In the genomic region with DNA sequence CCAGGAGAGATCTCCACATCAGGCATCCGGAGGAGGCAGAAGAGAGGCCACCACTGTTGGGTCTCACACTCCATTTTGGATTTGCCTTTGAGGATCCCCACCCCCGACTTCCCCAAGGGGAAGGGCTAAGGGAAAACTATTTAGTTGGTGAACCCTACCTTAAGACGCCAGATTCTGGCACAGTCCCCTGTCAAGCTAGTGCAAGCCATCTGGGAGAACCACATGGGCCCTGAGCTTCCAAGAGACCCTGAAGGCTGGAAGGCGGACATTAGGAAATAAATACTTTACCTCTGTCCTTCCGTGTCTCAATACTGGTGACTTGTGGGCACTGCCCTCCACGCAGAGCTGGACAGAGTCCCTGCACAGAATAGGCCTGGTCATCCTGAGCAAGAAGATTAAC, we compare ENCODE assay signal across 9 mouse cellular contexts. TPM values are rescaled to one million over a fixed set of nuclear protein-coding genes. Genes with fewer than 3 reads are reported as not detected.
DNase-seq lines count a peak whose midpoint lies in the region; ATAC-seq lines count a peak whose summit lies in the region.
"Had no signal": no experiment of that assay in that cellular context is flagged by ENCODE, and none has a peak within 500 bp of the region (broad histone marks: within the 10 kb centered on the region; RNA-seq: fewer than 3 reads in every experiment).

No protein-coding gene starts in this region.

- H3K4me3 ChIP-seq in hindbrain, embryonic 16.5 days (ENCODE audit: low read length): no peak overlapping the region
- no peak overlapping the region for H3K4me3 ChIP-seq in hindbrain, embryonic 14.5 days (replicated peaks; ENCODE audit: low read length)
- H3K4me3 ChIP-seq in neural tube, embryonic 12.5 days: no peak overlapping the region
- H3K4me3 ChIP-seq in neural tube, embryonic 15.5 days (replicated peaks): no peak overlapping the region
- H3K4me3 ChIP-seq in midbrain, embryonic 16.5 days (ENCODE audit: low read depth, low read length): no peak overlapping the region

- H3K27me3 ChIP-seq in hindbrain, embryonic 16.5 days (replicated peaks; ENCODE audit: control insufficient read depth, insufficient read depth, low read length): no peaks in the 10 kb centered on the region
- H3K27me3 ChIP-seq in hindbrain, embryonic 14.5 days (ENCODE audit: control insufficient read depth, insufficient read depth, low read length): no peaks in the 10 kb centered on the region
- H3K27me3 ChIP-seq in neural tube, embryonic 12.5 days (replicated peaks): no peaks in the 10 kb centered on the region
- no peaks in the 10 kb centered on the region for H3K27me3 ChIP-seq in neural tube, embryonic 15.5 days (replicated peaks)
- no peaks in the 10 kb centered on the region for H3K27me3 ChIP-seq in midbrain, embryonic 16.5 days (ENCODE audit: control insufficient read depth, insufficient read depth, low read depth, low read length)

- ATAC-seq in hindbrain, embryonic 16.5 days: no peak
- no peak for ATAC-seq in hindbrain, embryonic 14.5 days (ENCODE audit: low FRiP score)
- ATAC-seq in neural tube, embryonic 12.5 days (ENCODE audit: low FRiP score, low read depth): no peak
- ATAC-seq in neural tube, embryonic 15.5 days (ENCODE audit: low FRiP score): no peak
- ATAC-seq in midbrain, embryonic 16.5 days: no peak

- H3K27ac ChIP-seq in hindbrain, embryonic 16.5 days (ENCODE audit: low read depth, low read length): no peak overlapping the region
- H3K27ac ChIP-seq in hindbrain, embryonic 14.5 days: no peak overlapping the region
- no peak overlapping the region for H3K27ac ChIP-seq in neural tube, embryonic 12.5 days
- no peak overlapping the region for H3K27ac ChIP-seq in neural tube, embryonic 15.5 days (replicated peaks)
- no peak overlapping the region for H3K27ac ChIP-seq in midbrain, embryonic 16.5 days (ENCODE audit: low read length)

- no peak overlapping the region for H3K4me2 ChIP-seq in hindbrain, embryonic 16.5 days (ENCODE audit: low read length)
- H3K4me2 ChIP-seq in hindbrain, embryonic 14.5 days (replicated peaks): no peak overlapping the region
- peak overlapping the region; percentile 71; the same call in 1 of the 2 replicates for H3K4me2 ChIP-seq in neural tube, embryonic 12.5 days (replicated peaks)
- no peak overlapping the region for H3K4me2 ChIP-seq in neural tube, embryonic 15.5 days
- H3K4me2 ChIP-seq in midbrain, embryonic 16.5 days (ENCODE audit: low read length): no peak overlapping the region

- peaks cover 10% of the 10 kb centered on the region for H3K4me1 ChIP-seq in hindbrain, embryonic 16.5 days (ENCODE audit: control insufficient read depth, insufficient read depth, low read depth, low read length)
- 0 out of 2 replicates have a peak, but pooled peaks cover 6% of the 10 kb centered on the region for H3K4me1 ChIP-seq in hindbrain, embryonic 14.5 days (replicated peaks; ENCODE audit: control insufficient read depth, insufficient read depth, low read length)
- peaks cover 15% of the 10 kb centered on the region for H3K4me1 ChIP-seq in neural tube, embryonic 12.5 days
- H3K4me1 ChIP-seq in neural tube, embryonic 15.5 days: peaks cover 25% of the 10 kb centered on the region
- H3K4me1 ChIP-seq in midbrain, embryonic 16.5 days (ENCODE audit: control insufficient read depth, insufficient read depth, low read length): peaks cover 6% of the 10 kb centered on the region

- peak; percentile 63 for DNase-seq in cerebellum, adult 9-11 months
- no peak for DNase-seq in cerebellum, adult 8-10 months
- no peak for DNase-seq in hindbrain, embryonic 14.5 days (ENCODE audit: low spot score)
- no peak for DNase-seq in embryo, embryonic 10.5 days (ENCODE audit: low spot score)
- DNase-seq: adrenal gland, postnatal 10 days had no signal

- H3K9me3 ChIP-seq in hindbrain, embryonic 16.5 days (ENCODE audit: control insufficient read depth, low read length): no peaks in the 10 kb centered on the region
- H3K9me3 ChIP-seq in hindbrain, embryonic 14.5 days (ENCODE audit: control insufficient read depth, low read length): no peaks in the 10 kb centered on the region
- H3K9me3 ChIP-seq in neural tube, embryonic 12.5 days: 0 out of 2 replicates have a peak, but pooled peaks cover 5% of the 10 kb centered on the region
- no peaks in the 10 kb centered on the region for H3K9me3 ChIP-seq in neural tube, embryonic 15.5 days (replicated peaks)
- no peaks in the 10 kb centered on the region for H3K9me3 ChIP-seq in midbrain, embryonic 16.5 days (replicated peaks; ENCODE audit: control insufficient read depth, low read length, poor library complexity, severe bottlenecking)

- no peaks in the 10 kb centered on the region for H3K36me3 ChIP-seq in hindbrain, embryonic 16.5 days (ENCODE audit: control insufficient read depth, insufficient read depth, low read length)
- no peaks in the 10 kb centered on the region for H3K36me3 ChIP-seq in hindbrain, embryonic 14.5 days (replicated peaks; ENCODE audit: control insufficient read depth, insufficient read depth)
- no peaks in the 10 kb centered on the region for H3K36me3 ChIP-seq in neural tube, embryonic 12.5 days
- H3K36me3 ChIP-seq in neural tube, embryonic 15.5 days: no peaks in the 10 kb centered on the region
- H3K36me3 ChIP-seq in midbrain, embryonic 16.5 days (ENCODE audit: control insufficient read depth, insufficient read depth, low read length): no peaks in the 10 kb centered on the region

- WGBS in hindbrain, embryonic 16.5 days: 85% methylated on average over 6 of the region's 6 CpGs
- whole genome bisulfite sequencing in hindbrain, embryonic 14.5 days: 84% methylated on average over 6 of the region's 6 CpGs
- 89% methylated on average over 6 of the region's 6 CpGs for WGBS in neural tube, embryonic 12.5 days
- whole genome bisulfite sequencing in neural tube, embryonic 15.5 days: 84% methylated on average over 6 of the region's 6 CpGs
- WGBS in midbrain, embryonic 16.5 days: 81% methylated on average over 6 of the region's 6 CpGs

- H3K9ac ChIP-seq in hindbrain, embryonic 16.5 days (ENCODE audit: low read depth, low read length): 0 out of 2 replicates have a peak overlapping the region, but pooled peaks have one; percentile 30
- H3K9ac ChIP-seq in hindbrain, embryonic 14.5 days: no peak overlapping the region
- 0 out of 2 replicates have a peak overlapping the region, but pooled peaks have one; percentile 73 for H3K9ac ChIP-seq in neural tube, embryonic 12.5 days
- no peak overlapping the region for H3K9ac ChIP-seq in neural tube, embryonic 15.5 days (replicated peaks)
- H3K9ac ChIP-seq in midbrain, embryonic 16.5 days (ENCODE audit: low read depth, low read length): 0 out of 2 replicates have a peak overlapping the region, but pooled peaks have one; percentile 2

RNA-seq across cellular contexts. Expression of a gene that starts 37.2 kb away (rescaled TPM):
- 2,228 and 2,423 TPM in 2 replicates for polyA plus RNA-seq in hindbrain, embryonic 16.5 days (2015; fragmentation: Nextera tagmentation; extraction: Ambion mirVana)
- 2,816 and 2,951 TPM in 2 replicates for polyA plus RNA-seq in hindbrain, embryonic 14.5 days (2014; fragmentation: Nextera tagmentation; extraction: Ambion mirVana)
- polyA plus RNA-seq in neural tube, embryonic 12.5 days (2016; fragmentation: Nextera tagmentation; extraction: Ambion mirVana): 3,506 and 3,654 TPM in 2 replicates
- 2,562 and 2,745 TPM in 2 replicates for polyA plus RNA-seq in neural tube, embryonic 15.5 days (2015; fragmentation: Nextera tagmentation; extraction: Ambion mirVana)
- 2,888 and 3,200 TPM in 2 replicates for polyA plus RNA-seq in midbrain, embryonic 16.5 days (2015; fragmentation: Nextera tagmentation; extraction: Ambion mirVana)

RNA-seq across cellular contexts. Expression of a gene that starts 50.7 kb away (rescaled TPM):
- 21.8 and 22.5 TPM in 2 replicates for polyA plus RNA-seq in hindbrain, embryonic 16.5 days (2015; fragmentation: Nextera tagmentation; extraction: Ambion mirVana)
- 27.1 and 27.6 TPM in 2 replicates for polyA plus RNA-seq in hindbrain, embryonic 14.5 days (2014; fragmentation: Nextera tagmentation; extraction: Ambion mirVana)
- 27.9 and 31.0 TPM in 2 replicates for polyA plus RNA-seq in neural tube, embryonic 12.5 days (2016; fragmentation: Nextera tagmentation; extraction: Ambion mirVana)
- polyA plus RNA-seq in neural tube, embryonic 15.5 days (2015; fragmentation: Nextera tagmentation; extraction: Ambion mirVana): 23.5 and 24.4 TPM in 2 replicates
- 22.4 and 23.9 TPM in 2 replicates for polyA plus RNA-seq in midbrain, embryonic 16.5 days (2015; fragmentation: Nextera tagmentation; extraction: Ambion mirVana)

Comparison
In these comparisons a context has a peak if more than half of its experiments do, and no peak if none do; other contexts are left out.
1. H3K9ac ChIP-seq: peak in hindbrain, embryonic 16.5 days (single experiment), neural tube, embryonic 12.5 days (single experiment) and midbrain, embryonic 16.5 days (single experiment); none in hindbrain, embryonic 14.5 days (single experiment) and neural tube, embryonic 15.5 days (single experiment).